Mouse (Mus musculus) mammary gland, adult 2 months (tissue): ENCODE measurements around the gene Ssh2. TPM values are rescaled to one million over a fixed set of nuclear protein-coding genes. Genes with fewer than 3 reads are reported as not detected.

Experiments used
- polyA plus RNA-seq: library from polyadenylated mRNA; depleted of rRNA; stranded (reverse); fragments of >200 nt; gene quantifications from 2 replicates; pipeline ENCODE4 v1.2.3, GENCODE M21; 2012; ENCODE audit warnings: low replicate concordance; rRNA removed

Gene Ssh2
- polyA plus RNA-seq, result 23.0 and 34.1 TPM in 2 replicates

DNA sequence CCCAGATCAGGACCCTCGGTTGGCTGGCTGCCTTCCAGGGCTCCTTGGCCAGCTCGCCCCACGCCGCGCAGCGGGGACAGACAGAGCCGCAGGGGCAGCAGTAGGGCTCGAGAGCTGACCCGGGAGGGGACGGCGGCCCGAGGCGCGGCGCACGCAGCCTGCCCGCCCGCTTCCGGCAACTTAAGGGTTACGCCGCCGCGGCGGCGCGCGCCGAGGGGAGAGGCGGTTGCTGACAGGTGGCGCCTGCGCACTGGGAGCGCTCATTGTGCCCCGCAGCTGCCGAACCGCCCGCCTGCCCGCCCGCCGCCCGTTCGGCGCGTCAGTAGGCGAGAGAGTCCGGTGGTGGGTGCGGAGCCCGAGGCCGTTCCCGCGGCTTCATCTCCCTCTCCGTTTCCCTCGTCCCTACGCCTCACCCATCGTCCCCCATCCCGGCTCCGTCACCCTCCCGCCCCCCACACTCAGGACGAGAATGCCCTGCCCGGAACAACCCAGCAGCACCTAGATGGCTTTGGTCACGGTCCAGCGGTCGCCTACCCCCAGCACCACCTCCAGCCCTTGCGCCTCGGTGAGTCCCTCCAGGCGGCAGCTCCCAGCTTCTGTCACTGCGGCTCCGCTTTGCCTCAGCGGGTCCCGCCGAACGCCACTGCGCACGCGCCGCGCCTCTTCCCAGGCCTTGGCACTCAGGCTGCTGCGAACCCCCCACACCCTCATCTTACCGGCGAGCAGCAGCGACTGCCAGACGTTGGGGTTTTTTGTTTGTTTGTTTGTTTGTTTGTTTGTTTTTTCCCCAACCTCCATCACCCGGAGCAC lies at the start of gene Ssh2:
Ssh2 (plus strand) TSS at position 337 of the 810 bp plus-strand sequence.

DNA sequence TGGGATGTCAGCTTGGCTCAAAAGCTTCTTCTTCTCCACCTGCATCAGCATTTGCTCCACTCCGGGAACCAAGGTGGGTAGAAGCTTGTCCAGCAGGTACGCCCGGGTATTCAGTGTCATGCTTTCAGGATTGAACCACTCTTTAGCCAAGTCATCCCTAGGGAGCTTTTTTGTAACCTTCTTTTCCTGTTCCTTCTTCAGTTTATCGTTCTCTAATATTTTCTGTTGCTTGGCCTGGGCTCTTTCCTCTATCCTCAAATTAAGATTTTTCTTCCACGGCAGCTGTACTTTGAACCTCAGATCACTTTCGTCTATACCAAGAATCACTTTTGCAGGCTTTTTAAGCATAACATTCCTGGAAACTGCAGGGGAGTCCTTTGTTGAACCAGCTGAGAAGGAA lies 27.2 kb upstream of the Ssh2 start, which contains the start of gene Efcab5:
Efcab5 (minus strand) TSS at position 101 of the 400 bp plus-strand sequence.

DNA sequence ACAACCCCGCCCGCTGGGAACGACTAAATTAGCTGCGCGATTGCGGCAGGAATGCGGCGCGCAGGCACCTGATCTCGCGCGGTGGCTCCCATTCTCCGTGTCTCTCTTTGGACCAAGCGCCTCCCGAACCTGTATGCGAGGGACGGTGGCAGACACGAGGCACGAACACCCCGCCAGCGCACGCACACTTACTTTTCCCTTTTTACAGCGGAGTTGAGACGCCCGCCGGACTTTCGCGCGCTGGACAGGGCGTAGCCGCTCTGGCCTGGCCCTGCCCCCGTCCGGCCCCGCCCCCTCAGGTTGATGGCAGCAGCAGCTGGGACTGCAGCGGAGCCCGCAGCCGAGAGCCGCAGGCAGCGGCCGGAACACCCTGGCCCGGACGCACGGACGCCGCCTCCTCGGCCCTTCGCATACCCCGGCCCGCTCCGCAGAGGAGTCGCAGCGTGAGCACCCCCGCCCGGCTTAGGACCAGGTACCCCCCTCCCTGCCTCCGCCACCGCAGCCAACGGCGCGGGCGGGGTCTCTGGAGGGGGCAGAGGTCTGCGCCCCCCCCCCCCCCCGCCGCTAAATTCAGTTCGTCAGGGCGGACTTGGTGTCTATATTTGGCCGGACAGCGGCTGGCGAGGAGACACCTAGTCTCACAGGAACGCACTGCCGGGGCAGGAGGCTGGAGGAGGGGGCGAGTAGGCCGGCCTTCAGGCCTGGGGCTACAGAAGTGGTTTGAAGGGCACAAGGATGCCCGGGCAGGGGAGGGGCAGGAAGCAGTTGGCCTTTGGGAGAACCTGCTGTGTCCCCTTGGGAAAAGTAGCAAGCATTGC lies 246.4 kb downstream of the Ssh2 start, which contains the start of gene Coro6:
Coro6 (plus strand) TSS at position 129 of the 818 bp plus-strand sequence.

DNA sequence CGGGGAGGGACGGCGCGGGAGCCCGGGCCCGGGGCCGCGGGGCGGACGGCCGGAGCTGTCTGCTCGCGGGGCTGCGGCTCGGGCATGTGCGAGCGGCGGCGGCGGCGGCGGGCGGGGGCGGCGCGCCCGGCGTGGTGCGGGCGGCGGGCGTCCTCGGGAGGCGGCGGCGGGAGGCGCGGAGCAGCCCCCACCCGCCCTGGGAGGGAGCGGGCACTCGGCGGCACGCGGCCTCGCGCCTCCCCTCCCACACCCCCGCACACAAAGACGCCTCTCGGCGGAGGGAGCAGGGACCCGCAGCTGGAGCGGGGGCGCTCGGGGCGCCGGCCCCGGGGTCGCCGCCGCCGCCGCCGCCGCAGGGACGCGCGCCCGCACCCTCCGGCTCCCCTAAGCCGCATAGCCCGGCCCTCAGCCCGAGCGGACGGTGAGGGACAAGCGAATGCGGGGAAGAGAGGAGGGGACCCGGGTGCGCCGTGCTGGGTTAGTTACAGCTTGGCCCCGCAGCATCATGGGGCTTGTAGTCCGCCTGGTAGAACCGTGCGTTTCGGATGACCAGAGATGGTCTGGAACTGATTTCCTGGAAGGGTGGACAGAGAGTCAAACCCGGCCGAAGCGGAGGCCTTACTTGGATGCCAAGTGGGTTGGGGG lies 273.6 kb downstream of the Ssh2 start, which contains the start of gene Ankrd13b:
Ankrd13b (minus strand) TSS at position 88 of the 645 bp plus-strand sequence.

DNA sequence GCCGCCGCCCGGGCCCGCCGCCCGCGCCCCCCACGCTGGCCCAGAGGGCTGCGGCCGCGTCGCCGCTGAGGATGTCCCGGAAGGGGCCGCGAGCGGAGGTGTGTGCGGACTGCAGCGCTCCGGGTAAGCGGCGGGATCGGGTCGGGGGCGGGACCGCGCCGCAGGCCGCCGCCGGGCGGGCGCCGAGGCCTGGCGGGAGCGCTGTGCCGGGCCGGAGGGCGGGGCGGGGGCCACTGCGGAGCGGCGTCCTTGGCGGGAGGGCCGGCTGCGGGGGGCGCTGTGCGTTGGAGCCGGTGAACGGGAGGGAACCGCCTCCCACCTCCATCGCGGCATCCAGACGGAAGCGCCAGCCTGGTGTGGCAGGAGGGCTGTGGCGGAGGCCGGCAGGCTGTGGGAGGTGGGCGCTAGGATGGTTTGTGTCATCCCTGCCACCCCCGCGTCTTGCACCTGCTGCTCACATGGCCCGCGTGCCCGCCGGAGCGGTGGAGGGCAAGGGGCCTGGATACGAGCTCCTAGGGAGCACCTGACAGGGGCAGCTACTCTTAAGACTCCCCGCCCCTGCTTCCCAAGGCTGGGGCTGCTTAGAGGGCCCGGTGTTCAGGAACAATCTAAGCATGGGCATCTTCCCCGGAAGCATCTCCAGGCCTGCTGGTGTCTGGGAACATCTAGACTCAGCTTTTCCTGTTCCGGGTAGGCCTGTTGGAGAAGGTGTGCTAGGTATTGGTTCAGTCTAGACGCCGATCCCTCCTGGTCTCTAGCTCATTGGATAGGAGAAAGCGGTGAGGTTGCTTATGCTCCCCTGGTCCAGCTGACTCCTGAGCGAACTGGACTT lies 277.6 kb downstream of the Ssh2 start, which contains the start of gene Git1:
Git1 (plus strand) TSS at position 51 of the 832 bp plus-strand sequence.

Other genes starting within 250 kb of the Ssh2 start
- gene Slc6a4, start 217.7 kb upstream of the Ssh2 start, polyA plus RNA-seq, result 1.9 and 4.9 TPM in 2 replicates
- gene Nsrp1, start 137.9 kb upstream of the Ssh2 start, polyA plus RNA-seq, result 0.22 and 0.83 TPM in 2 replicates
- 0.06 and 0.32 TPM in 2 replicates for gene Efcab5, start 27.3 kb upstream of the Ssh2 start, polyA plus RNA-seq
- 15.7 and 67.0 TPM in 2 replicates for gene Coro6, start 246.1 kb downstream of the Ssh2 start, polyA plus RNA-seq